Mouse (Mus musculus) hematopoietic stem cell, adult 5-6 weeks (primary cell): ENCODE measurements around the gene Lifr. TPM values are rescaled to one million over a fixed set of nuclear protein-coding genes. Genes with fewer than 3 reads are reported as not detected.

Experiments
- total RNA-seq: library from RNA; stranded (forward); fragments of 172-1452, 232-1000 nt; gene quantifications from 2 replicates; pipeline ENCODE4 v1.2.3, GENCODE M21; 2017

The Lifr gene
- total RNA-seq, 1 experiment from 2014 or later: 0.30 TPM

Other genes starting within 250 kb of the Lifr start
- gene Osmr, start 215.6 kb upstream of the Lifr start, total RNA-seq: not detected in 2 replicates